ENCODE assay signal across 8 mouse cellular contexts in the genomic region with DNA sequence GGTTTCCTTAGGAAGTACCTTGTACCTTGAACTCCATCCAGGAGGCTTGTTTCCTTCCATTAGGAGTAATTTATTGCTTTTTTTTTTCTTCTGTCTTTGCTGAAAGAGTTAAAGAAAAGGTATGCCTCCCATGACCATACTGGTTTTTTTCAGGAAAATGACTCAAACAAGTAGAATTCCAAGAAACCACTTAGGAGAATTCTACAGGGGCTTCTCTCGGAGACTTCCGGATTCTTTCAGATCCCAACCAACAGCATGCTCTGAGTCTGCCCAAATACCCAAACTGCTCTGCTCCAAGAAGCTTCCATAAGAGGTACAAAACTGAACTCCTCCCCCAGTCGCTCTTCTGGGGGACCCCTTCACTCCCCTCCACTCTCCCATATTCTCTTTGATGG. TPM values are rescaled to one million over a fixed set of nuclear protein-coding genes. Genes with fewer than 3 reads are reported as not detected.
DNase-seq lines count a peak whose midpoint lies in the region; ATAC-seq and TF ChIP-seq lines count a peak whose summit lies in the region.

No protein-coding gene starts in this region.

- H3K9ac ChIP-seq in forebrain, postnatal 0 days: no peak overlapping the region
- H3K9ac ChIP-seq in liver, embryonic 16.5 days (ENCODE audit: low read depth, low read length): no peak overlapping the region; the same call in 1 of the 2 replicates

- peaks cover 36% of the 10 kb centered on the region for H3K79me3 ChIP-seq in C2C12 (ENCODE audit: low read depth)

- H3K79me2 ChIP-seq in C2C12 (ENCODE audit: control insufficient read depth, insufficient read depth): peaks cover 39% of the 10 kb centered on the region

- WGBS in forebrain, postnatal 0 days: 80% methylated on average over 3 of the region's 3 CpGs
- WGBS in liver, embryonic 16.5 days (ENCODE audit: insufficient replicate concordance): 66% methylated on average over 3 of the region's 3 CpGs

- ATAC-seq in forebrain, postnatal 0 days: no peak
- no peak for ATAC-seq in liver, embryonic 16.5 days (ENCODE audit: low read depth)
- ATAC-seq in frontal cortex, adult (ENCODE audit: low TSS enrichment): no peak

- no peak overlapping the region for H3K4me3 ChIP-seq in C2C12 (ENCODE audit: insufficient read depth, poor library complexity, severe bottlenecking)
- H3K4me3 ChIP-seq in forebrain, postnatal 0 days (ENCODE audit: low read depth, low read length): no peak overlapping the region; the same call in 1 of the 2 replicates
- H3K4me3 ChIP-seq in liver, embryonic 16.5 days (ENCODE audit: low read depth, low read length): peak overlapping the region; percentile 93

- peaks cover 16% of the 10 kb centered on the region for H3K36me3 ChIP-seq in C2C12 (ENCODE audit: control insufficient read depth, insufficient read depth)
- H3K36me3 ChIP-seq in forebrain, postnatal 0 days (ENCODE audit: insufficient read depth): no peaks in the 10 kb centered on the region
- H3K36me3 ChIP-seq in liver, embryonic 16.5 days (ENCODE audit: control insufficient read depth, insufficient read depth): no peaks in the 10 kb centered on the region

- H3K9me3 ChIP-seq in forebrain, postnatal 0 days (ENCODE audit: low read length): no peaks in the 10 kb centered on the region
- no peaks in the 10 kb centered on the region for H3K9me3 ChIP-seq in liver, embryonic 16.5 days (replicated peaks; ENCODE audit: control insufficient read depth, low read length)

- peak; percentile 5 to 7 for DNase-seq in heart, adult 9 months (ENCODE audit: low spot score in 2 of 2)
- DNase-seq in heart, adult 8-10 months (ENCODE audit: low spot score): no peak
- DNase-seq in forebrain, postnatal 0 days: no peak
- no peak for DNase-seq in adrenal gland, adult 8-10 months
- DNase-seq in MN1 (ENCODE audit: low spot score): no peak

- no peak for TF ChIP-seq CTCF in C2C12 (IDR thresholded peaks at IDR 0.05; ENCODE audit: control insufficient read depth, insufficient read depth, insufficient read length)
- no peak for TF ChIP-seq CTCF in forebrain, postnatal 0 days (IDR thresholded peaks at IDR 0.05; ENCODE audit: low read depth)

- H3K4me2 ChIP-seq in forebrain, postnatal 0 days (ENCODE audit: low read depth): peak overlapping the region; percentile 81; the same call in 1 of the 2 replicates
- peak overlapping the region; percentile 100 for H3K4me2 ChIP-seq in liver, embryonic 16.5 days (ENCODE audit: low read depth, low read length)

- peaks cover 21% of the 10 kb centered on the region for H3K4me1 ChIP-seq in forebrain, postnatal 0 days (ENCODE audit: insufficient read depth)
- H3K4me1 ChIP-seq in liver, embryonic 16.5 days (ENCODE audit: control insufficient read depth, low read depth, low read length): peaks cover 27% of the 10 kb centered on the region

- H3K27ac ChIP-seq in forebrain, postnatal 0 days (ENCODE audit: low read depth, low read length): no peak overlapping the region
- H3K27ac ChIP-seq in liver, embryonic 16.5 days (ENCODE audit: low read length): no peak overlapping the region

- no peaks in the 10 kb centered on the region for H3K27me3 ChIP-seq in C2C12 (ENCODE audit: control insufficient read depth, insufficient read depth, insufficient read length)
- no peaks in the 10 kb centered on the region for H3K27me3 ChIP-seq in forebrain, postnatal 0 days (ENCODE audit: insufficient read depth, low read length)
- H3K27me3 ChIP-seq in liver, embryonic 16.5 days (ENCODE audit: control insufficient read depth, insufficient read depth, low read depth, low read length): no peaks in the 10 kb centered on the region

- H3ac ChIP-seq in C2C12 (ENCODE audit: control insufficient read depth, insufficient read length, low read depth): no peak overlapping the region

TF ChIP-seq in C2C12, 6 proteins besides CTCF, POLR2A, EP300 and RAD21:
- no peak for TF ChIP-seq MYOG (IDR thresholded peaks at IDR 0.05; ENCODE audit: control insufficient read depth, extremely low read depth, insufficient read length)
- TF ChIP-seq MAX (IDR thresholded peaks at IDR 0.05): peak; percentile 70
- TF ChIP-seq USF1 (IDR thresholded peaks at IDR 0.05; ENCODE audit: low read depth): no peak
- TF ChIP-seq MYOD1 (IDR thresholded peaks at IDR 0.05; ENCODE audit: control insufficient read depth, insufficient read length, low read depth): no peak
- TF ChIP-seq FOSL1 (IDR thresholded peaks at IDR 0.05; ENCODE audit: insufficient read depth, low read length, poor library complexity, severe bottlenecking): no peak

RNA-seq across cellular contexts. Expression of a gene that starts 1.0 kb away (rescaled TPM):
- total RNA-seq in heart, adult 8-10 months (2022): 10 to 100 TPM; 27.7 to 31.2 (median 28.0) TPM
- 76.3 TPM for polyA plus RNA-seq in C2C12 (2012; fragmentation: generic; extraction: Trizol)
- total RNA-seq in forebrain, postnatal 0 days (2014; rRNA removed): 73.0 and 73.3 TPM in 2 replicates
- polyA plus RNA-seq in forebrain, postnatal 0 days (2015; fragmentation: Nextera tagmentation; extraction: Ambion mirVana): 71.9 and 76.8 TPM in 2 replicates
- polyA plus RNA-seq in liver, embryonic 16.5 days (2015; fragmentation: Nextera tagmentation; extraction: Ambion mirVana): 20.3 and 23.7 TPM in 2 replicates
- total RNA-seq in adrenal gland, adult 8-10 months (2022): 10 to 100 TPM; 36.8 to 41.7 (median 39.2) TPM

RNA-seq across cellular contexts. Expression of a gene that starts 17.5 kb away (rescaled TPM):
- total RNA-seq in heart, adult 8-10 months (2022): not detected
- polyA plus RNA-seq in C2C12 (2012; fragmentation: generic; extraction: Trizol): not detected
- not detected in 2 replicates for total RNA-seq in forebrain, postnatal 0 days (2014; rRNA removed)
- polyA plus RNA-seq in forebrain, postnatal 0 days (2015; fragmentation: Nextera tagmentation; extraction: Ambion mirVana): not detected in 2 replicates
- 0.32 TPM in 1 of 2 replicates, not detected in the other for polyA plus RNA-seq in liver, embryonic 16.5 days (2015; fragmentation: Nextera tagmentation; extraction: Ambion mirVana)
- total RNA-seq in adrenal gland, adult 8-10 months (2022): not detected

RNA-seq across cellular contexts. Expression of a gene that starts 39.0 kb away (rescaled TPM):
- under 1 TPM in 3 of 4 experiments, not detected in 1; 0.14 to 0.35 (median 0.16) TPM for total RNA-seq in heart, adult 8-10 months (2022)
- 0.02 TPM for polyA plus RNA-seq in C2C12 (2012; fragmentation: generic; extraction: Trizol)
- total RNA-seq in forebrain, postnatal 0 days (2014; rRNA removed): 0.15 TPM in 1 of 2 replicates, not detected in the other
- not detected in 2 replicates for polyA plus RNA-seq in forebrain, postnatal 0 days (2015; fragmentation: Nextera tagmentation; extraction: Ambion mirVana)
- polyA plus RNA-seq in liver, embryonic 16.5 days (2015; fragmentation: Nextera tagmentation; extraction: Ambion mirVana): not detected in 2 replicates
- under 1 TPM; 0.22 to 0.59 (median 0.39) TPM for total RNA-seq in adrenal gland, adult 8-10 months (2022)

Comparison
In these comparisons a context has a peak if more than half of its experiments do, and no peak if none do; other contexts are left out.
1. DNase-seq: peak in heart, adult 9 months (2 of 2); none in heart, adult 8-10 months (single experiment), forebrain, postnatal 0 days (single experiment), adrenal gland, adult 8-10 months (single experiment) and MN1 (single experiment).